Mouse (Mus musculus) liver, embryonic 11.5 days (tissue): ENCODE results near the gene Dhcr24. TPM values are rescaled to one million over a fixed set of nuclear protein-coding genes. Genes with fewer than 3 reads are reported as not detected.

Source experiments
- ATAC-seq: fragments of 200-750 bp; cut with Nextera tagmentation; replicated peaks from 2 replicates; pipeline ENCODE4 v1.8.0; 2017; ENCODE audit warnings: moderate number of reproducible peaks, mild to moderate bottlenecking, moderate TSS enrichment, moderate library complexity; ENCODE audit not compliant: low FRiP score
- DNase-seq: peaks from one replicate; pipeline ENCODE4 v3.0.0-alpha.2; 2017; ENCODE audit warnings: low spot score
- H3K27ac ChIP-seq: fragments of 300-500 bp; sonication (generic); 2 replicates; pipeline ENCODE4 v1.5.1; 2014; ENCODE audit warnings: mild to moderate bottlenecking, low read depth, low read length, control low read depth
- H3K27me3 ChIP-seq: fragments of 300-500 bp; sonication (generic); replicated peaks from 2 replicates; pipeline ENCODE4 v1.6.1; 2014; ENCODE audit warnings: low read length, mixed read lengths; ENCODE audit not compliant: control insufficient read depth, insufficient read depth
- H3K36me3 ChIP-seq: fragments of 300-500 bp; sonication (generic); 2 replicates; pipeline ENCODE4 v1.6.1; 2014; ENCODE audit warnings: mild to moderate bottlenecking, low read length, moderate library complexity, mixed read lengths; ENCODE audit not compliant: control insufficient read depth, insufficient read depth
- H3K4me1 ChIP-seq: fragments of 300-500 bp; sonication (generic); replicated peaks from 2 replicates; pipeline ENCODE4 v1.6.1; 2014; ENCODE audit warnings: low read length, mixed read lengths; ENCODE audit not compliant: control insufficient read depth, insufficient read depth
- H3K4me2 ChIP-seq: fragments of 300-500 bp; sonication (generic); 2 replicates; pipeline ENCODE4 v1.6.1; 2014; ENCODE audit warnings: mild to moderate bottlenecking, control low read depth, moderate library complexity
- H3K4me3 ChIP-seq: fragments of 300-500 bp; sonication (generic); 2 replicates; pipeline ENCODE4 v1.5.1; 2014; ENCODE audit warnings: low read depth, low read length, control low read depth
- H3K9ac ChIP-seq: fragments of 300-500 bp; sonication (generic); 2 replicates; pipeline ENCODE4 v1.6.1; 2014; ENCODE audit warnings: low read depth, low read length, control low read depth
- H3K9me3 ChIP-seq: fragments of 300-500 bp; sonication (generic); 2 replicates; pipeline ENCODE4 v1.6.1; 2016; ENCODE audit warnings: low read length, inconsistent platforms, mixed read lengths; ENCODE audit not compliant: control insufficient read depth
- WGBS: fragments of 180-500 bp; shearing (Covaris S2); extraction: QIAGEN DNeasy Blood & Tissue Kit; methylation state at CpG from one replicate; pipeline ENCODE4 v1.1.7; 2014; 5-methylcytosine and 5-hydroxymethylcytosine counted together
- polyA plus RNA-seq: library from polyadenylated mRNA; unstranded; fragments of >200 nt; fragmentation: Nextera tagmentation; extraction: Ambion mirVana; gene quantifications from 2 replicates; pipeline ENCODE4 v1.2.1, GENCODE M21; 2014

Gene Dhcr24
- polyA plus RNA-seq, 1 experiment from 2014 or later = 22.9 TPM

DNA sequence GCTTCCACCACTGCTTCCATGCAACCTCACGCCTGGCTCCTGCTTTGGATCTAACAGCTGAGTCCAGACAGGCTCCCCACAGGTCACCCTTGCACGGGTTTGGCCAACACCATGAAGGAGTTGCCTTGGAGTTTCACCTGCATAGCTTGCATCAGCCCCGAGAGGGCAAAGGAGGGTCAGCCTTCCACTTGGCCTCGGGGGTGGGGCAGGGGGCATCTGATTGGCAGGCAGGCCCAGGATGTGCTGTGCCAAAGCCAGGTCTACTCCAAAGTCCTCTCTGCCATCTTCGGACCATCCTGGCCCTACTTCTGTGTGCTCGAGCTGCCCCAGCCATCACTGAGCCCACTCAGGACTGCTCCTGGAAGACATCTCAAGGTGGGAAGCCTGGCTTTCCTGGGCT lies 26.2 kb downstream of the Dhcr24 start:
- H3K4me2 ChIP-seq = no peak overlapping the region
- H3K9me3 ChIP-seq = no peaks in the 10 kb centered on the region
- 89% methylated on average over 6 of the region's 6 CpGs for WGBS
- no peaks in the 10 kb centered on the region for H3K27me3 ChIP-seq
- DNase-seq = no peak
- no peak overlapping the region for H3K9ac ChIP-seq
- ATAC-seq = no peak
- H3K4me1 ChIP-seq = peaks cover 15% of the 10 kb centered on the region
- no peak overlapping the region for H3K4me3 ChIP-seq
- H3K27ac ChIP-seq = no peak overlapping the region
- peaks cover 36% of the 10 kb centered on the region for H3K36me3 ChIP-seq

DNA sequence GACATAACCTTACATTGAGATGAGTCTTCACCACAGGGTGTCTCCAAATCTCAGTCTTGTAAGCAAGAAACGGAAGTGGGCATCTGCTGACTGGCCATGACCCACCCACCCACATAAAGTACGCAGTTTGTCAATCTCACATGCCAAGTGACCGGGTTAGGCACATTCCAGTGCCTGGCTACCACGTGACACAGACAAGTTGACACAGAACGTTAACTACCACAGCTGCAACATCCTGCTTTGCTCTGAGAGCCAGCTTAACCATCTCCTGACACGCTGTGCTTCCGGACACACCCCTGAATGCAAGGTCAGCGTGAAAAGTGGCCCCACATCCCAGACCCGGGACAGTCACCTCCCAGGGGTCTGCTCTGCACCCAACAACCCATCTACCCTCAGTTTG lies 29.3 kb downstream of the Dhcr24 start:
- ATAC-seq = no peak
- no peak overlapping the region for H3K27ac ChIP-seq
- no peak overlapping the region for H3K9ac ChIP-seq
- no peak for DNase-seq
- no peaks in the 10 kb centered on the region for H3K27me3 ChIP-seq
- 70% methylated on average over 9 of the region's 9 CpGs for WGBS
- H3K4me3 ChIP-seq = no peak overlapping the region
- no peaks in the 10 kb centered on the region for H3K9me3 ChIP-seq
- H3K4me2 ChIP-seq = no peak overlapping the region
- peaks cover 29% of the 10 kb centered on the region for H3K36me3 ChIP-seq
- H3K4me1 ChIP-seq = no peaks in the 10 kb centered on the region

DNA sequence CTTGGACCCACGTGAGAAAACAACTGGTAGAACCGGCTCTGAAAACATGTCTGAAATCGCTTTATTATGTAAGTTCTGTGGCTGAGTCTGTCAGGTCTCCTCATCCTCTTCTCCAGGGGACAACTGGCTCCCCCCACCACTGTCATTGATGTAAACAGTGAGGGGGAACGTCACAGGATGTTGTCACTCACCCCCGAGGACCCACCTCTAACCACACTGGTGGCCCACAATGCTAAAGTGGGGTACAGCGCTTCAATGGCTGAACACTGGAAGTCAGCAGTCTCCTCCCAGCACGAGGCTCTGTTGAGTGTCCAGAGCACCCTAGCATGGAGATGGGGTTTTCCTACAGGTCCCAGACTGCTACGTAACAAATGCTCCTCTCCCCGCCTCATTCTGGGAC lies 30.0 kb downstream of the Dhcr24 start:
- Histone ChIP-seq H3K27ac (no peak overlapping the region), H3K4me2 (no peak overlapping the region), H3K9me3 (no peaks in the 10 kb centered on the region), H3K4me1 (no peaks in the 10 kb centered on the region), H3K4me3 (no peak overlapping the region), H3K36me3 (peaks cover 23% of the 10 kb centered on the region), H3K27me3 (no peaks in the 10 kb centered on the region), H3K9ac (no peak overlapping the region)
- no peak for DNase-seq
- no peak for ATAC-seq
- 87% methylated on average over 9 of the region's 9 CpGs for WGBS

DNA sequence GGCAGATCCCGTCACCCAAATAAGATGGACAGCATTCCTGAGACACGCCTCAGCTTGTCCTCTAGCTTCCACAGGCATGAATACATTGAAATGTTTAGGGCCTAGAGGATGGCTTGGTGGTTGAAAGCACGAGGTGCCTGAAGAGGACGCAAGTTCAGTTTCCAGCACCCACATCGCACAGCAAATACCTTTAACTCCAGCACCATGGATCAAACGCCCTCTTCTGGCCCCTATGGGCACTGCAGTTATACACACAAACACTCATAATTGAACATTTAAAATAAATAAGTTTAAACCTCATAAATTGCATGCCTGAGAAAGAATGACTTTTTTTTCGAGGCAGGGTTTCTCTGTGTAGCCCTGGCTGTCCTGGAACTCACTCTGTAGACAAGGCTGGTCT lies 32.8 kb downstream of the Dhcr24 start:
- Histone ChIP-seq H3K4me1 (no peaks in the 10 kb centered on the region), H3K9ac (no peak overlapping the region), H3K4me2 (no peak overlapping the region), H3K27ac (no peak overlapping the region), H3K4me3 (no peak overlapping the region), H3K36me3 (peaks cover 6% of the 10 kb centered on the region; the same call in 1 of the 2 replicates), H3K9me3 (no peaks in the 10 kb centered on the region), H3K27me3 (no peaks in the 10 kb centered on the region)
- WGBS = 51% methylated on average over 7 of the region's 7 CpGs
- ATAC-seq (no peak), DNase-seq (no peak)

DNA sequence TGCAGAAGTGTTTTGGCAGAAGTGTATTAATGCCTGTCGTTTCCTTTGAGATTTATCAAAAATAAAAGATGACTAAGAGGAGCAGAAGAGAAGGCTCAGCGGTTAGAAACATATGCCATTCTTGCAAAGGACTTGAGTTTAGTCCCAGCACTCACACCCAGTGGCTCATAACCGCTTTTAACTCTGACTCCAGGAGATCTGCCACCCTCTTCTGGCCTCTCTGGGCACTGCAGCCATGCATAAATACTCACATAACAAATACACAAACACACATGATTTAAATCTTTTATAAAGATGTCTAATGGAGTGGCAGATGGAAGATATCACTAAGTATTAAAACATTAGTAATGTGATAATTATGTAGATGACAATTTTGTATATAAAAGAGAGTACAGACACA lies 35.4 kb downstream of the Dhcr24 start:
- ATAC-seq (no peak), DNase-seq (no peak)
- Histone ChIP-seq H3K36me3 (no peaks in the 10 kb centered on the region), H3K9ac (no peak overlapping the region), H3K27me3 (no peaks in the 10 kb centered on the region), H3K9me3 (no peaks in the 10 kb centered on the region), H3K27ac (no peak overlapping the region), H3K4me2 (no peak overlapping the region), H3K4me1 (no peaks in the 10 kb centered on the region), H3K4me3 (no peak overlapping the region)
- WGBS = 59% methylated on average over 3 of the region's 3 CpGs

DNA sequence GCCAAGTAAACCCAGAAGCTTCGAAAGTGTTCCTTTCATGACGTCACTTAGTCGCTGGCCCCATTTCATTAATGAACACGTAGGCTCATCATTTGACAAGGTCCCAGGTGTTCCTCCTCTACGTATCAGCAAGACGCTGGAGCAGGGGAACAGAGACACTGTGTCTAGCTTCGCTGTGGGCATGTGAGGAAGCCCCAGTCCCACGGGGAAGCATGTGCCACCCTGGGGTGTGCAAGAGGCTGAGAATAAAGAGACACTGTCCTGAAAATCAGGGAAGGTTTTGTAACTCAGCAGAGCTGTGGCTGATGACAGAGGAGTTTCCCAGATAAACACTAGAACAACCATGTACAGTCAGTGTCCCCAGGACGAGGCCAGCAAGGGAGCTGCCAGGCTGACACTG lies 36.2 kb downstream of the Dhcr24 start:
- no peak for ATAC-seq
- Histone ChIP-seq H3K4me3 (no peak overlapping the region), H3K4me1 (no peaks in the 10 kb centered on the region), H3K9me3 (no peaks in the 10 kb centered on the region), H3K27me3 (no peaks in the 10 kb centered on the region), H3K27ac (no peak overlapping the region), H3K36me3 (no peaks in the 10 kb centered on the region), H3K4me2 (no peak overlapping the region), H3K9ac (no peak overlapping the region)
- 79% methylated on average over 9 of the region's 9 CpGs for WGBS
- no peak for DNase-seq

DNA sequence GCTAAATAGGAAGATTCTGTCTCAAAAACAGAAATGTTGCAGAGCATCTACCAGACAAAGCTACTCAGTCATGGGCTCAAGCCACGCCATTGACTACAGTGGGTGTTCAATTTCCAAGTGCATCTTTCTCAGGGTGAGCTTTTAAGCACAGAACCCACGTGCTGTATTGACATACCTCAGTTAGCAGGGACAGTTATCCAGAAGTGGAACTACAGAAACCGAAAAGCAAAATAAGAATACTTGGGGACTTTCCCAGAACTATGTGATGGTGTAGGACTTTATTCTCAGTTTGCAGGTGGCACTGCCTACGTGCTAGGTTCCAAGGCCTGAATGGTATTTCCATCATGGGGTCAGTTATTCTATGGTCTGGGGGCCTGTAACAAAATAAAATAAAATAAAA lies 36.9 kb downstream of the Dhcr24 start:
- Histone ChIP-seq H3K4me3 (no peak overlapping the region), H3K27ac (no peak overlapping the region)
- WGBS = 81% methylated on average over 4 of the region's 4 CpGs

DNA sequence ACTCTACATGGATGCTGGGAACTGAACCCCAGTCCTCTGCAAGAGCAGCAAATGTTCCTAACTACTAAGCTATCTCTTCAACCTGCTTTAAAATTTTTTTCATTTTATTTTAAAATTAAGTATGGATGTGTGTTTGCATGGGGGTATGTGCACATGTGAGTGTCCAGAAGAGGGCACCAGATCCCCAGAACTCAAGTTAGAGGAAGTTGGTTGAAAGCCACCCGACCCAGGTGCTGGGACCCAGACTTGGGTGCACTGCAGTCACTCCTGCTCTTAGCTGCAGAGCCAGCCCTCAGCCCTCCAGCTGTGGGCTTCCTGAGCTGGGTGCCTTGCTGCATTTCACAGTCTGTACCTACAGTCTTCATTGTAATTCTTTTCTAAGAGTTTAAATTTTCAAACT lies 38.6 kb downstream of the Dhcr24 start:
- no peak for DNase-seq
- no peaks in the 10 kb centered on the region for H3K4me1 ChIP-seq
- H3K27ac ChIP-seq = no peak overlapping the region
- no peak overlapping the region for H3K4me2 ChIP-seq
- no peak overlapping the region for H3K4me3 ChIP-seq
- no peaks in the 10 kb centered on the region for H3K36me3 ChIP-seq
- 25% methylated on average over 1 of the region's 1 CpGs for WGBS
- H3K9ac ChIP-seq = no peak overlapping the region
- ATAC-seq = no peak
- no peaks in the 10 kb centered on the region for H3K9me3 ChIP-seq
- no peaks in the 10 kb centered on the region for H3K27me3 ChIP-seq

More for the DNA sequence above, 36.9 kb downstream of the Dhcr24 start:
- H3K27me3 ChIP-seq = no peaks in the 10 kb centered on the region
- H3K9me3 ChIP-seq = no peaks in the 10 kb centered on the region
- DNase-seq (no peak), ATAC-seq (no peak)
- H3K36me3 ChIP-seq = no peaks in the 10 kb centered on the region
- no peak overlapping the region for H3K4me2 ChIP-seq
- no peaks in the 10 kb centered on the region for H3K4me1 ChIP-seq
- no peak overlapping the region for H3K9ac ChIP-seq

DNA sequence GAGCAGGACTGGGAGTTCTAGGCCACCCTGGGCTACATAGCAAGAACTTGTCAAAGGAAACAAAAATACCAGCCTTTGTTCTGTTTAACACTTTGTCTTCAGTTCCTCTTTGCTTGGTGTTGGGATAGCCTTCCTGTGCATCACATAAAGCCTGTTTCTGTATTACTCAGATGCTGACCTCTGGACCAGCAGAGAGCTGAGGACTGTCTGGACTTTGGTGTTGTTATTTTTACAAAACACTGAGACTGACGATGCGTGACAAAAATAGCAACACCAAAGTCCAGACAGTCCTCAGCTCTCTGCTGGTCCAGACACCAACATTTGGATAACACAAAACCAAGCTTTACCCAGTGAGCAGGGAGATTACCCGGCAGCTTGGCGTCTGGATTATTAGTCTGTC lies 39.9 kb downstream of the Dhcr24 start:
- Histone ChIP-seq H3K27me3 (no peaks in the 10 kb centered on the region), H3K4me1 (no peaks in the 10 kb centered on the region), H3K36me3 (no peaks in the 10 kb centered on the region), H3K27ac (no peak overlapping the region), H3K4me2 (no peak overlapping the region), H3K9me3 (no peaks in the 10 kb centered on the region), H3K9ac (no peak overlapping the region), H3K4me3 (no peak overlapping the region)
- ATAC-seq (no peak), DNase-seq (no peak)
- 76% methylated on average over 4 of the region's 4 CpGs for WGBS
